Mouse (Mus musculus) stomach, embryonic 15.5 days (tissue): ENCODE results near the gene Gipr. TPM values are rescaled to one million over a fixed set of nuclear protein-coding genes. Genes with fewer than 3 reads are reported as not detected.

Experiments used
- ATAC-seq: fragments of 200-750 bp; cut with Nextera tagmentation; 2 replicates; pipeline ENCODE4 v1.8.0; 2017; ENCODE audit warnings: low read depth, moderate number of reproducible peaks, moderate TSS enrichment; ENCODE audit not compliant: insufficient read depth, low FRiP score
- H3K27ac ChIP-seq: fragments of 300-500 bp; sonication (generic); 2 replicates; pipeline ENCODE4 v1.5.1; 2015; ENCODE audit warnings: mild to moderate bottlenecking, inconsistent platforms
- H3K27me3 ChIP-seq: fragments of 300-500 bp; sonication (generic); replicated peaks from 2 replicates; pipeline ENCODE4 v1.6.1; 2015; ENCODE audit warnings: inconsistent platforms
- H3K36me3 ChIP-seq: fragments of 300-500 bp; sonication (generic); 2 replicates; pipeline ENCODE4 v1.6.1; 2015; ENCODE audit warnings: inconsistent platforms
- H3K4me1 ChIP-seq: fragments of 300-500 bp; sonication (generic); 2 replicates; pipeline ENCODE4 v1.6.1; 2015; ENCODE audit warnings: inconsistent platforms
- H3K4me2 ChIP-seq: fragments of 300-500 bp; sonication (generic); 2 replicates; pipeline ENCODE4 v1.6.1; 2015; ENCODE audit warnings: mild to moderate bottlenecking, inconsistent platforms
- H3K4me3 ChIP-seq: fragments of 300-500 bp; sonication (generic); replicated peaks from 2 replicates; pipeline ENCODE4 v1.5.1; 2015; ENCODE audit warnings: inconsistent platforms
- H3K9ac ChIP-seq: fragments of 300-500 bp; sonication (generic); 2 replicates; pipeline ENCODE4 v1.6.1; 2015; ENCODE audit warnings: inconsistent platforms
- H3K9me3 ChIP-seq: fragments of 300-500 bp; sonication (generic); 2 replicates; pipeline ENCODE4 v1.6.1; 2016; ENCODE audit warnings: inconsistent platforms
- WGBS: fragments of 180-500 bp; shearing (Covaris S2); methylation state at CpG from one replicate; pipeline ENCODE4 v1.1.7; 2015; 5-methylcytosine and 5-hydroxymethylcytosine counted together
- microRNA counts: library from miRNA; unstranded; fragments of <30 nt; microRNA quantifications from one replicate; lab custom pipeline; 2016
- microRNA-seq: library from miRNA; unstranded; fragments of <30 nt; microRNA quantifications from one replicate; pipeline ENCODE4, GENCODE M21; 2016
- polyA plus RNA-seq: library from polyadenylated mRNA; unstranded; fragments of >200 nt; fragmentation: Nextera tagmentation; extraction: Ambion mirVana; gene quantifications from 2 replicates; pipeline ENCODE4 v1.2.1, GENCODE M21; 2015

Gene Gipr
- polyA plus RNA-seq, 1 experiment from 2014 or later = 2.3 TPM

- Histone ChIP-seq H3K9me3 (no peaks in the 10 kb centered on the region; the same call in 1 of the 2 replicates), H3K36me3 (no peaks in the 10 kb centered on the region), H3K4me2 (peak within 1 kb of the TSS; percentile 84), H3K9ac (peak within 1 kb of the TSS; percentile 76), H3K4me3 (peak within 1 kb of the TSS; percentile 68), H3K27ac (0 out of 2 replicates have a peak within 1 kb of the TSS, but pooled peaks have one; percentile 40), H3K27me3 (no peaks in the 10 kb centered on the region), H3K4me1 (peaks cover 23% of the 10 kb centered on the region)
- ATAC-seq = peak; percentile 95
- 2% methylated on average over 34 of the region's 34 CpGs for WGBS
Observed at GRCm38 (mm10) chr7:19119631-19120429, 46.1 kb downstream of the Gipr start, which contains the start of gene Fbxo46. Fbxo46 (plus strand) TSS chr7:19119859.

GRCm38 (mm10) chr7:19119083-19119482 lies 46.8 kb downstream of the Gipr start:
- Histone ChIP-seq H3K4me2 (no peak overlapping the region), H3K9me3 (no peaks in the 10 kb centered on the region; the same call in 1 of the 2 replicates), H3K4me1 (peaks cover 23% of the 10 kb centered on the region), H3K27ac (no peak overlapping the region), H3K27me3 (no peaks in the 10 kb centered on the region), H3K4me3 (no peak overlapping the region), H3K36me3 (no peaks in the 10 kb centered on the region), H3K9ac (no peak overlapping the region)
- ATAC-seq = no peak
- 92% methylated on average over 8 of the region's 8 CpGs for WGBS

- Histone ChIP-seq H3K27me3 (no peaks in the 10 kb centered on the region), H3K9ac (no peak within 1 kb of the TSS), H3K27ac (no peak within 1 kb of the TSS), H3K36me3 (no peaks in the 10 kb centered on the region), H3K4me1 (peaks cover 23% of the 10 kb centered on the region), H3K9me3 (no peaks in the 10 kb centered on the region; the same call in 1 of the 2 replicates), H3K4me2 (peak within 1 kb of the TSS; percentile 59), H3K4me3 (peak within 1 kb of the TSS; percentile 32)
- ATAC-seq = peak; percentile 15; the same call in 1 of the 2 replicates
- 22% methylated on average over 64 of the region's 64 CpGs for WGBS
Observed at GRCm38 (mm10) chr7:19118028-19118771, 47.7 kb downstream of the Gipr start, which contains the start of gene Gm4969. Gm4969 (minus strand) TSS chr7:19118368.

- H3K4me1 ChIP-seq = no peaks in the 10 kb centered on the region
- H3K4me2 ChIP-seq = no peak overlapping the region
- H3K4me3 ChIP-seq = no peak overlapping the region
- no peak overlapping the region for H3K27ac ChIP-seq
- no peaks in the 10 kb centered on the region for H3K36me3 ChIP-seq
- H3K9ac ChIP-seq = no peak overlapping the region
- no peaks in the 10 kb centered on the region for H3K27me3 ChIP-seq
- ATAC-seq = no peak
- no peaks in the 10 kb centered on the region for H3K9me3 ChIP-seq
- WGBS = 74% methylated on average over 1 of the region's 1 CpGs
Observed at GRCm38 (mm10) chr7:19109565-19109964, 56.4 kb downstream of the Gipr start.

- no peaks in the 10 kb centered on the region for H3K4me1 ChIP-seq
- H3K4me2 ChIP-seq = no peak overlapping the region
- whole genome bisulfite sequencing = 48% methylated on average over 3 of the region's 3 CpGs
- no peaks in the 10 kb centered on the region for H3K27me3 ChIP-seq
- H3K4me3 ChIP-seq = no peak overlapping the region
- H3K9ac ChIP-seq = no peak overlapping the region
- no peak overlapping the region for H3K27ac ChIP-seq
- no peak for ATAC-seq
- H3K9me3 ChIP-seq = no peaks in the 10 kb centered on the region
- no peaks in the 10 kb centered on the region for H3K36me3 ChIP-seq
Observed at GRCm38 (mm10) chr7:19107436-19107835, 58.5 kb downstream of the Gipr start.

MicroRNA genes within 50 kb of the gene (microRNA counts, 519-probe panel; counts per million panel counts)
- microRNA mmu-miR-330 (lab: Ali Mortazavi, UCI) = 1,739 counts per million, percentile 13 among the panel's probes with 10 or more counts

Small RNA genes lying within 50 kb of the gene (microRNA-seq; reads per million reads assigned to microRNA genes)
- gene Mir330 = 195 reads per million, percentile 58 among the genes with 10 or more reads in this experiment

Other genes starting within 250 kb of the Gipr start
- 0.63 TPM in 2 replicates for gene Nova2, start 240.2 kb downstream of the Gipr start, polyA plus RNA-seq
- not detected in 2 replicates for gene Nanos2, start 178.7 kb downstream of the Gipr start, polyA plus RNA-seq
- gene Mypop, start 174.9 kb downstream of the Gipr start, polyA plus RNA-seq = 2.8 and 3.7 TPM in 2 replicates
- gene Irf2bp1, start 162.1 kb downstream of the Gipr start, polyA plus RNA-seq = 23.5 and 28.0 TPM in 2 replicates
- gene Foxa3, start 142.6 kb downstream of the Gipr start, polyA plus RNA-seq = 30.2 and 32.7 TPM in 2 replicates
- gene Sympk, start 141.8 kb downstream of the Gipr start, polyA plus RNA-seq = 28.1 and 32.3 TPM in 2 replicates
- not detected in 2 replicates for gene Rsph6a, start 111.4 kb downstream of the Gipr start, polyA plus RNA-seq
- 13.7 and 15.1 TPM in 2 replicates for gene Dmwd, start 89.9 kb downstream of the Gipr start, polyA plus RNA-seq
- 73.9 and 77.2 TPM in 2 replicates for gene Dmpk, start 82.3 kb downstream of the Gipr start, polyA plus RNA-seq
- gene Six5, start 71.5 kb downstream of the Gipr start, polyA plus RNA-seq = 10.8 and 12.1 TPM in 2 replicates
- 2.8 and 3.2 TPM in 2 replicates for gene Gm4969, start 47.8 kb downstream of the Gipr start, polyA plus RNA-seq
- gene Fbxo46, start 46.3 kb downstream of the Gipr start, polyA plus RNA-seq = 11.6 and 12.8 TPM in 2 replicates
- 13.5 and 14.7 TPM in 2 replicates for gene Qpctl, start 16.8 kb downstream of the Gipr start, polyA plus RNA-seq
- gene Snrpd2, start 16.4 kb downstream of the Gipr start, polyA plus RNA-seq = 131 and 141 TPM in 2 replicates
- 10.6 and 10.7 TPM in 2 replicates for gene Eml2, start 10.3 kb upstream of the Gipr start, polyA plus RNA-seq
- 1.5 and 1.6 TPM in 2 replicates for gene Gpr4, start 46.4 kb upstream of the Gipr start, polyA plus RNA-seq
- 32.3 and 34.5 TPM in 2 replicates for gene Opa3, start 62.2 kb upstream of the Gipr start, polyA plus RNA-seq
- 106 and 111 TPM in 2 replicates for gene Vasp, start 105.7 kb upstream of the Gipr start, polyA plus RNA-seq
- 0.21 and 0.33 TPM in 2 replicates for gene Ppm1n, start 113.9 kb upstream of the Gipr start, polyA plus RNA-seq
- gene Rtn2, start 116.5 kb upstream of the Gipr start, polyA plus RNA-seq = 10.6 and 13.9 TPM in 2 replicates
- 0.12 and 0.17 TPM in 2 replicates for gene Fosb, start 143.9 kb upstream of the Gipr start, polyA plus RNA-seq
- gene Ercc1, start 178.7 kb upstream of the Gipr start, polyA plus RNA-seq = 63.7 and 66.5 TPM in 2 replicates
- 24.9 and 26.1 TPM in 2 replicates for gene Cd3eap, start 193.4 kb upstream of the Gipr start, polyA plus RNA-seq
- gene Ppp1r13l, start 193.6 kb upstream of the Gipr start, polyA plus RNA-seq = 7.8 and 8.9 TPM in 2 replicates
- gene Ercc2, start 215.9 kb upstream of the Gipr start, polyA plus RNA-seq = 13.5 and 14.8 TPM in 2 replicates
- 9.7 and 10.4 TPM in 2 replicates for gene Klc3, start 238.0 kb upstream of the Gipr start, polyA plus RNA-seq
- 17.4 and 19.1 TPM in 2 replicates for gene Ckm, start 238.6 kb upstream of the Gipr start, polyA plus RNA-seq